Comparison of ENCODE assay signal across 17 mouse cellular contexts in genomic region chr2:38358611-38359010, GRCm38 (mm10). TPM values are rescaled to one million over a fixed set of nuclear protein-coding genes. Genes with fewer than 3 reads are reported as not detected.
DNase-seq lines count a peak whose midpoint lies in the region; ATAC-seq and TF ChIP-seq lines count a peak whose summit lies in the region.
"Had no signal": no experiment of that assay in that cellular context is flagged by ENCODE, and none has a peak within 500 bp of the region (broad histone marks: within the 10 kb centered on the region; RNA-seq: fewer than 3 reads in every experiment).

No protein-coding gene starts in this region.

- H3K9ac ChIP-seq in hindbrain, postnatal 0 days (replicated peaks; ENCODE audit: low read length) = no peak overlapping the region
- peak overlapping the region; percentile 99 for H3K9ac ChIP-seq in forebrain, embryonic 14.5 days (ENCODE audit: low read length)
- H3K9ac ChIP-seq in hindbrain, embryonic 15.5 days = no peak overlapping the region
- H3K9ac ChIP-seq in midbrain, embryonic 14.5 days (replicated peaks; ENCODE audit: low read length) = peak overlapping the region; percentile 36; the same call in 1 of the 2 replicates
- H3K9ac ChIP-seq: heart, embryonic 12.5 days; liver, embryonic 15.5 days had no signal

- no peak for TF ChIP-seq CTCF in hindbrain, postnatal 0 days (IDR thresholded peaks at IDR 0.05; ENCODE audit: low read depth)

- H3K27ac ChIP-seq in hindbrain, embryonic 10.5 days = no peak overlapping the region
- H3K27ac ChIP-seq in hindbrain, postnatal 0 days = no peak overlapping the region
- H3K27ac ChIP-seq in forebrain, embryonic 14.5 days (ENCODE audit: low read depth, low read length) = peak overlapping the region; percentile 78
- no peak overlapping the region for H3K27ac ChIP-seq in hindbrain, embryonic 15.5 days (replicated peaks)
- peak overlapping the region; percentile 41; the same call in 1 of the 2 replicates for H3K27ac ChIP-seq in midbrain, embryonic 14.5 days (replicated peaks; ENCODE audit: low read depth, low read length)
- H3K27ac ChIP-seq: liver, embryonic 15.5 days had no signal

- no peak for DNase-seq in hindbrain, embryonic 10.5 days (ENCODE audit: low spot score)
- DNase-seq in hindbrain, postnatal 0 days (ENCODE audit: low spot score) = no peak
- DNase-seq in forebrain, embryonic 14.5 days (ENCODE audit: low spot score) = no peak
- no peak for DNase-seq in midbrain, embryonic 14.5 days
- DNase-seq in frontal cortex, postnatal 25 days (ENCODE audit: low spot score in 2 of 2) = no peak
- no peak for DNase-seq in lung, postnatal 4 days
- DNase-seq: adrenal gland, adult 2 months; cerebellum, adult 9-11 months; heart, postnatal 36 days; kidney, adult 2 months; kidney, postnatal 36 days; lung, postnatal 14 days had no signal

- H3K36me3 ChIP-seq in hindbrain, embryonic 10.5 days = no peaks in the 10 kb centered on the region
- H3K36me3 ChIP-seq in hindbrain, postnatal 0 days (ENCODE audit: insufficient read depth, low read length) = no peaks in the 10 kb centered on the region
- H3K36me3 ChIP-seq in forebrain, embryonic 14.5 days (ENCODE audit: control insufficient read depth, insufficient read depth, low read length) = peaks cover 63% of the 10 kb centered on the region
- no peaks in the 10 kb centered on the region for H3K36me3 ChIP-seq in hindbrain, embryonic 15.5 days
- peaks cover 14% of the 10 kb centered on the region for H3K36me3 ChIP-seq in midbrain, embryonic 14.5 days (ENCODE audit: control insufficient read depth, insufficient read depth, low read length)
- H3K36me3 ChIP-seq: heart, embryonic 12.5 days; liver, embryonic 15.5 days had no signal

- 3% methylated on average over 3 of the region's 3 CpGs for WGBS in hindbrain, embryonic 10.5 days
- 12% methylated on average over 3 of the region's 3 CpGs for WGBS in hindbrain, postnatal 0 days
- 9% methylated on average over 3 of the region's 3 CpGs for WGBS in forebrain, embryonic 14.5 days
- 4% methylated on average over 3 of the region's 3 CpGs for WGBS in hindbrain, embryonic 15.5 days
- WGBS in midbrain, embryonic 14.5 days = 9% methylated on average over 3 of the region's 3 CpGs

- ATAC-seq in hindbrain, postnatal 0 days = no peak
- ATAC-seq in forebrain, embryonic 14.5 days = no peak
- no peak for ATAC-seq in hindbrain, embryonic 15.5 days (ENCODE audit: low FRiP score, low read depth)
- no peak for ATAC-seq in midbrain, embryonic 14.5 days (ENCODE audit: low FRiP score, low TSS enrichment)
- no peak for ATAC-seq in inflammation-experienced regulatory T-cells, adult 6 months

- no peaks in the 10 kb centered on the region for H3K9me3 ChIP-seq in hindbrain, embryonic 10.5 days
- no peaks in the 10 kb centered on the region for H3K9me3 ChIP-seq in hindbrain, postnatal 0 days (ENCODE audit: low read length)
- no peaks in the 10 kb centered on the region for H3K9me3 ChIP-seq in forebrain, embryonic 14.5 days (replicated peaks; ENCODE audit: control insufficient read depth, low read length)
- H3K9me3 ChIP-seq in hindbrain, embryonic 15.5 days = no peaks in the 10 kb centered on the region
- H3K9me3 ChIP-seq in midbrain, embryonic 14.5 days (ENCODE audit: control insufficient read depth, low read length) = no peaks in the 10 kb centered on the region
- H3K9me3 ChIP-seq: heart, embryonic 12.5 days; liver, embryonic 15.5 days had no signal

- H3K4me2 ChIP-seq in hindbrain, postnatal 0 days (ENCODE audit: low read depth, low read length) = no peak overlapping the region
- H3K4me2 ChIP-seq in forebrain, embryonic 14.5 days (ENCODE audit: low read length) = peak overlapping the region; percentile 91
- peak overlapping the region; percentile 28 for H3K4me2 ChIP-seq in hindbrain, embryonic 15.5 days
- H3K4me2 ChIP-seq in midbrain, embryonic 14.5 days (ENCODE audit: low read length) = peak overlapping the region; percentile 75
- H3K4me2 ChIP-seq: heart, embryonic 12.5 days; liver, embryonic 15.5 days had no signal

- peaks cover 31% of the 10 kb centered on the region for H3K4me1 ChIP-seq in hindbrain, embryonic 10.5 days (replicated peaks)
- H3K4me1 ChIP-seq in hindbrain, postnatal 0 days (ENCODE audit: insufficient read depth, low read length) = no peaks in the 10 kb centered on the region
- H3K4me1 ChIP-seq in forebrain, embryonic 14.5 days (ENCODE audit: control insufficient read depth, insufficient read depth, low read length) = peaks cover 26% of the 10 kb centered on the region
- peaks cover 12% of the 10 kb centered on the region; the same call in 1 of the 2 replicates for H3K4me1 ChIP-seq in hindbrain, embryonic 15.5 days (replicated peaks)
- H3K4me1 ChIP-seq in midbrain, embryonic 14.5 days (ENCODE audit: control insufficient read depth, insufficient read depth, low read length) = peaks cover 7% of the 10 kb centered on the region; the same call in 1 of the 2 replicates

- 0 out of 2 replicates have a peak overlapping the region, but pooled peaks have one; percentile 7 for H3K4me3 ChIP-seq in hindbrain, embryonic 10.5 days
- H3K4me3 ChIP-seq in hindbrain, postnatal 0 days (ENCODE audit: low read length) = no peak overlapping the region
- peak overlapping the region; percentile 90 for H3K4me3 ChIP-seq in forebrain, embryonic 14.5 days (ENCODE audit: low read depth, low read length)
- H3K4me3 ChIP-seq in hindbrain, embryonic 15.5 days = no peak overlapping the region
- peak overlapping the region; percentile 56 for H3K4me3 ChIP-seq in midbrain, embryonic 14.5 days (replicated peaks; ENCODE audit: low read depth, low read length)
- H3K4me3 ChIP-seq: erythroblast, embryonic 14.5 days; heart, embryonic 12.5 days; liver, embryonic 15.5 days had no signal

- peaks cover 100% of the 10 kb centered on the region for H3K27me3 ChIP-seq in hindbrain, embryonic 10.5 days (ENCODE audit: insufficient read depth, poor library complexity, severe bottlenecking)
- peaks cover 77% of the 10 kb centered on the region for H3K27me3 ChIP-seq in hindbrain, postnatal 0 days (ENCODE audit: insufficient read depth, low read length)
- H3K27me3 ChIP-seq in forebrain, embryonic 14.5 days (replicated peaks; ENCODE audit: control insufficient read depth, insufficient read depth, low read length) = peaks cover 2% of the 10 kb centered on the region; the same call in 1 of the 2 replicates
- peaks cover 87% of the 10 kb centered on the region for H3K27me3 ChIP-seq in hindbrain, embryonic 15.5 days
- peaks cover 61% of the 10 kb centered on the region for H3K27me3 ChIP-seq in midbrain, embryonic 14.5 days (ENCODE audit: control insufficient read depth, insufficient read depth, low read length)

RNA-seq across cellular contexts. Expression of gene Lhx2, which starts 19.5 kb away (rescaled TPM):
- 17.4 and 26.4 TPM in 2 replicates for polyA plus RNA-seq in hindbrain, embryonic 10.5 days (2016; fragmentation: Nextera tagmentation; extraction: Ambion mirVana)
- total RNA-seq in hindbrain, postnatal 0 days (2014; rRNA removed) = 22.2 and 33.2 TPM in 2 replicates
- polyA plus RNA-seq in hindbrain, postnatal 0 days (2015; fragmentation: Nextera tagmentation; extraction: Ambion mirVana) = 4.6 and 7.3 TPM in 2 replicates
- 85.1 and 102 TPM in 2 replicates for polyA plus RNA-seq in forebrain, embryonic 14.5 days (2014; fragmentation: Nextera tagmentation; extraction: Ambion mirVana)
- 12.3 and 63.3 TPM in 2 replicates for polyA plus RNA-seq in hindbrain, embryonic 15.5 days (2015; fragmentation: Nextera tagmentation; extraction: Ambion mirVana)
- 47.8 and 68.9 TPM in 2 replicates for polyA plus RNA-seq in midbrain, embryonic 14.5 days (2014; fragmentation: Nextera tagmentation; extraction: Ambion mirVana)
- polyA plus RNA-seq in inflammation-experienced regulatory T-cells, adult 6 months (2017; shearing (Covaris generic)) = under 1 TPM in 1 of 3 experiments, not detected in 2; 0.13 TPM
- total RNA-seq: adrenal gland, adult 2 months; heart, postnatal 36 days had no signal
- polyA plus RNA-seq: adrenal gland, adult 2 months had no signal

Comparison
In these comparisons a context has a peak if more than half of its experiments do, and no peak if none do; other contexts are left out.
1. H3K4me3 ChIP-seq: peak in hindbrain, embryonic 10.5 days (single experiment), forebrain, embryonic 14.5 days (single experiment) and midbrain, embryonic 14.5 days (single experiment); none in hindbrain, postnatal 0 days (single experiment) and hindbrain, embryonic 15.5 days (single experiment).
2. H3K27ac ChIP-seq: peak in forebrain, embryonic 14.5 days (single experiment) and midbrain, embryonic 14.5 days (single experiment); none in hindbrain, embryonic 10.5 days (single experiment), hindbrain, postnatal 0 days (single experiment) and hindbrain, embryonic 15.5 days (single experiment).
3. H3K9ac ChIP-seq: peak in forebrain, embryonic 14.5 days (single experiment) and midbrain, embryonic 14.5 days (single experiment); none in hindbrain, postnatal 0 days (single experiment) and hindbrain, embryonic 15.5 days (single experiment).